Mouse (Mus musculus) left cerebral cortex, adult 11 months (tissue): ENCODE results near the gene Spag17.

Experiments used
- DNase-seq: peaks from one replicate; pipeline ENCODE4 v3.0.0; 2022; ENCODE audit warnings: low spot score

Spag17 gene

DNA sequence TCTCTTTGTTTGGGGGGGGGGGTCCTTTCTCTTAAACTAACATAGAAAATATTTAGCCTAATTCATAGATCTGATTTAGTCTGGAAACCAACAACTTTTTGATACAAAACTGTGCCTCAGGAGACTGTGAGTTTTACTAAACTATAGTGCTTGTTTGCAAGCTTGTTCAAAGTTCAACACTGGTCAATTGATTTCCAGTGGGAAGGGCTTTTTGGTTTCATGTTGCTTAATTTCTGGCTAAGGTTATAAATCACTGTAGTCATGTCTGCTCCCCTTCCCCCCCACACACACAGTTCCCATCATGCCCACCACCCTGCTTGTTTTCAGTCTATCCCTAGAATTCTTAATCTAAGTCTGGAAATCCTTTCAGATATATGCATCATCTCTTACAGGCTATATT lies 279.8 kb downstream of the Spag17 start:
- no peak for DNase-seq

DNA sequence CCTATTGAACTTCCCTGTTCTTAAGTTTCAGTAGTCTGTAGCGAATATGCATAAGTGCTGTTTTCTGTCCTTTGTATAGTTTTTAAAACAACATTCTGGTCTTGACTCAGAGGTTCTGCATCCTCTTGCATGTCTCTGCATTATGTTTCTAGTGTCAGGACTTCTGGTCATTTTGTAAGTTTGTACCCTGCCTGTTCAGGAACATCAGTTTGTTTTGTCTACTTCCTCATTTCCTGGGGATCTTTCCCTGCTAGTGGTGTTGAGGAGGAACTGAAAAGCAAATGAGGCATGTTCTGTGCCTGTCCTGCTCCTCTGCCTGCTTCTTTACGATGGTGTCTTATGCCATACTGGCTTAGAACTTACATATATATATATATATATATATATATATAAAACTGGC lies 290.8 kb downstream of the Spag17 start:
- DNase-seq, result no peak

DNA sequence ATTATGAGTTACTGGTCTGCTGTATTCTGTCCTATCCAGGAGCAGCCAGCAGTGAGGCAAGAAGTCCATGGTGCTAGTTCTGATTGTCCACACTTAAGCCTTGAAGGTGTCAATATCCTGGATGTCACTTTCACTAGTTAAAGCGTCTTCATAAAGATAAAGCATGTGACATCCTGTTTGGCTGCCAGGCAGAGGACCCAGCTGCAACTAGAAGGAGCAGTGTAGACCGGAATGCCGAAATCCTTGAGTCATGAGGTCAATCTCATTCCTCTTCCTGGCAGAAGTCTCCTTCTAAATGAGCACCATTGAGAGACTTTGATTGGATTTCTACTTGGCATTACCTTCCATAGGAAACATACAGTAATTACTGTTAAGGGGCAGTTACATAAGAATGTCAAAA lies 295.3 kb downstream of the Spag17 start:
- no peak for DNase-seq

DNA sequence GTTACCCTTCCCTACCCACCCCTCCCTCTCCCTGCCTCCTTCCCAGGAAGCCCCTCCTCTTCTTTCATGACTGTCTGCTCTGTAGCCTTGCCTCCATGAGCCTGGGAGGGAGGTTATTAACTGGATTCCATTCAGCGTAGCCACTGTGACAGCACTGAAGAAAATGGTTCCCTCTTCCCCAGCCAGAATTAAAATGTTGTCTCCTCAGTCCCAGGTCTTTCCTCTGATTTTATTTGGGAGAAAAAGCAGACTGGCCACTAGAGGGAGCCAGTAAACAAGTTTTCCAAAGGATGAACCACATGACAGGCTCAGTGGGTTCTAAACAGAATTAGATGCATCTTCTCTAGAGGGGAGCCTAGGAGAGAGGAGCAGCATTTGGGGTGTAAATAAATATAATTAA lies 304.2 kb downstream of the Spag17 start:
- DNase-seq, result peak; percentile 64

DNA sequence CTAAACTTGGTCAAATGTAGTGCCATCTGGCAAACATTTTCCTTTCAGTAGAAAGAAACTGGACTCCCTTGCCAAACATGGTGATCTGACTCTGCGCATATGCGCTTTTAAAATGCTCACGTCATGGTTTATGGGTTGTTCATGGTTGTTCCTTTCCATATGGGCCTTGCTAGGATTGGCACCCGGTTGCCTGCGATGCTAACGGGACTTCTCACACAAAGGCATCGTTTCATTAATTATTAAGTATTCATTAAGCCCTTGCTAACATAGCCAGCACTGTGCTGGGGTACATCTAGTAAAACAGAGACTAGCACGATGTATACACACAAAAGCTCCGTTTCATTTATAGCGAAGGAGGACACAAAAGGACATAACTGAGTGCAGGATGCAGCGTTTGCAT lies 304.7 kb downstream of the Spag17 start:
- DNase-seq, result no peak
